Mouse (Mus musculus) MEL (cell line): Measurements from ENCODE around the gene Cmklr1.

ENCODE experiments used
- CTCF ChIP-seq, 3 experiments: IDR thresholded peaks in 2 of 3; conservative IDR thresholded peaks in 1 of 3; 2 replicates each; pipeline ENCODE4 v1.5.1; 2011 to 2012; ENCODE audit warnings: low read length in 3 of 3, low read depth in 2 of 3, mild to moderate bottlenecking in 2 of 3, improper control_type of control experiment in 1 of 3, inconsistent platforms in 1 of 3, mixed read lengths in 1 of 3, moderate library complexity in 1 of 3; ENCODE audit not compliant: control insufficient read depth in 1 of 3, insufficient read depth in 1 of 3, poor library complexity in 1 of 3, severe bottlenecking in 1 of 3
- E2F4 ChIP-seq: IDR thresholded peaks from 2 replicates; pipeline ENCODE4 v1.6.1; 2011; ENCODE audit warnings: low read depth, low read length, improper control_type of control experiment, borderline replicate concordance
- MXI1 ChIP-seq: IDR thresholded peaks from 2 replicates; pipeline ENCODE4 v1.6.1; 2011; ENCODE audit warnings: mild to moderate bottlenecking, low read depth, low read length, improper control_type of control experiment
- POLR2A ChIP-seq, 2 experiments: IDR thresholded peaks; 2 replicates each; pipeline ENCODE4 v1.6.1; 2011 to 2012; ENCODE audit warnings: low read length in 2 of 2, mild to moderate bottlenecking in 2 of 2, control low read depth in 1 of 2, improper control_type of control experiment in 1 of 2, low read depth in 1 of 2, moderate library complexity in 1 of 2; ENCODE audit not compliant: control insufficient read depth in 1 of 2, insufficient read depth in 1 of 2, poor library complexity in 1 of 2
- POLR2AphosphoS5 ChIP-seq: IDR thresholded peaks from 2 replicates; pipeline ENCODE4 v1.6.1; 2012; ENCODE audit warnings: low read depth, borderline replicate concordance, mild to moderate bottlenecking, inconsistent platforms, low read length, moderate library complexity, mixed read lengths
- TAL1 ChIP-seq: IDR thresholded peaks from 2 replicates; pipeline ENCODE4 v1.6.1; 2012; ENCODE audit warnings: mild to moderate bottlenecking, inconsistent platforms, low read length, moderate library complexity, mixed read lengths

GRCm38 (mm10) chr5:113607941-113608431 lies 42.2 kb downstream of the Cmklr1 start:
- TF ChIP-seq POLR2A (IDR thresholded peaks at IDR 0.05; ENCODE audit: control insufficient read depth in 1 of 2, insufficient read depth in 1 of 2, low read depth in 1 of 2, low read length in 2 of 2, poor library complexity in 1 of 2) (no peak), CTCF (IDR thresholded peaks at IDR 0.05 in 2 of 3, conservative IDR thresholded peaks at IDR 0.05 in 1 of 3; ENCODE audit: control insufficient read depth in 1 of 3, insufficient read depth in 1 of 3, low read depth in 2 of 3, low read length in 3 of 3, poor library complexity in 1 of 3, severe bottlenecking in 1 of 3) (no peak), MXI1 (no peak), POLR2AphosphoS5 (no peak), E2F4 (no peak), TAL1 (no peak)
